Mouse (Mus musculus) intestine, embryonic 14.5 days (tissue): ENCODE results near the gene Fam19a3. TPM values are rescaled to one million over a fixed set of nuclear protein-coding genes. Genes with fewer than 3 reads are reported as not detected.

Experiments
- ATAC-seq: fragments of 200-750 bp; cut with Nextera tagmentation; replicated peaks from 2 replicates; pipeline ENCODE4 v1.8.0; 2017; ENCODE audit warnings: low read depth, moderate number of reproducible peaks, moderate TSS enrichment, moderate library complexity; ENCODE audit not compliant: low FRiP score, low TSS enrichment
- DNase-seq: peaks from one replicate; pipeline ENCODE4 v3.0.0-alpha.2; 2018; ENCODE audit warnings: low spot score
- H3K27ac ChIP-seq: fragments of 300-500 bp; sonication (generic); 2 replicates; pipeline ENCODE4 v1.5.1; 2014; ENCODE audit warnings: low read depth, mild to moderate bottlenecking, control low read depth
- H3K27me3 ChIP-seq: fragments of 300-500 bp; sonication (generic); replicated peaks from 2 replicates; pipeline ENCODE4 v1.6.1; 2014; ENCODE audit warnings: low read length, control low read depth; ENCODE audit not compliant: control insufficient read depth, insufficient read depth
- H3K36me3 ChIP-seq: fragments of 300-500 bp; sonication (generic); 2 replicates; pipeline ENCODE4 v1.6.1; 2014; ENCODE audit warnings: low read length, control low read depth; ENCODE audit not compliant: control insufficient read depth, insufficient read depth
- H3K4me1 ChIP-seq: fragments of 300-500 bp; sonication (generic); replicated peaks from 2 replicates; pipeline ENCODE4 v1.6.1; 2014; ENCODE audit warnings: low read length, control low read depth, mixed read lengths; ENCODE audit not compliant: control insufficient read depth, insufficient read depth
- H3K4me2 ChIP-seq: fragments of 300-500 bp; sonication (generic); 2 replicates; pipeline ENCODE4 v1.6.1; 2014; ENCODE audit warnings: low read length
- H3K4me3 ChIP-seq: fragments of 300-500 bp; sonication (generic); 2 replicates; pipeline ENCODE4 v1.5.1; 2014; ENCODE audit warnings: low read depth, low read length, control low read depth, mixed read lengths
- H3K9ac ChIP-seq: fragments of 300-500 bp; sonication (generic); 2 replicates; pipeline ENCODE4 v1.6.1; 2014; ENCODE audit warnings: mild to moderate bottlenecking, low read length
- H3K9me3 ChIP-seq: fragments of 300-500 bp; sonication (generic); 2 replicates; pipeline ENCODE4 v1.6.1; 2016; ENCODE audit warnings: low read length, control low read depth; ENCODE audit not compliant: control insufficient read depth
- WGBS: fragments of 180-500 bp; shearing (Covaris S2); extraction: QIAGEN DNeasy Blood & Tissue Kit; methylation state at CpG from one replicate; pipeline ENCODE4 v1.1.7; 2014; 5-methylcytosine and 5-hydroxymethylcytosine counted together
- polyA plus RNA-seq: library from polyadenylated mRNA; unstranded; fragments of >200 nt; fragmentation: Nextera tagmentation; extraction: Ambion mirVana; gene quantifications from 2 replicates; pipeline ENCODE4 v1.2.1, GENCODE M21; 2014

The Fam19a3 gene
- polyA plus RNA-seq, 1 experiment from 2014 or later, result 0.04 TPM

DNA sequence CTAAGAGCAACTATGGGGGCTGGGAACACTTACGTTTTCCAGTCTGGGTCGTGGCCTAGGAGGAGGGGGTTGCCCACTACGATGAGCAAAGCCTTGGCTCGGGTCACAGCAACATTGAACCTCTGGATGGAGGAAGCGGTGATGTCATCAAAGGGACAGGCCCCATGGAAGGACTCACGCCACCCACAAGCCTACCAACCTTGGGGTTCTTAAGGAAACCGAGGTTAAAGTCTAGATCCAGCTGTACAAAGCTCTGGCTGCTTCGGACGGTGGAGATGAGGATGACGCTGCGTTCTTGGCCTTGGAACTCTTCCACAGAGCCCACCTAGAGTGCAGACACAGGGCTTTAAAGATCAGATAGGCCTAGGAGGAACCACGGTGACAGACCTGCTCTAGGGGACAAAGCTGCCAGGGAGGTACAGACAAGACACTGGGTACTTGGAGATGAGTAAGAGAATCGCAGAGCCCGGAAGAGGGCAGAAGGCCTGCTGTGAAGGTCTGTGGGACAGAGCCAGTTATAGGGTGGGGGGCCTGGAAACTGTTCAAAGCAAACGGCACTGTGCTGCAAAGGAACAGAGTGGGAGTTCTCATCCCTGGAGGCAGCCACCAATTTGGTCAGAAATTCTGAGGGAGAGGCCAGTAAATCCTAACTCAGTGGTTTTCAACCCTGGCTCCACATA lies 14.2 kb upstream of the Fam19a3 start:
- 59% methylated on average over 15 of the region's 15 CpGs for WGBS

DNA sequence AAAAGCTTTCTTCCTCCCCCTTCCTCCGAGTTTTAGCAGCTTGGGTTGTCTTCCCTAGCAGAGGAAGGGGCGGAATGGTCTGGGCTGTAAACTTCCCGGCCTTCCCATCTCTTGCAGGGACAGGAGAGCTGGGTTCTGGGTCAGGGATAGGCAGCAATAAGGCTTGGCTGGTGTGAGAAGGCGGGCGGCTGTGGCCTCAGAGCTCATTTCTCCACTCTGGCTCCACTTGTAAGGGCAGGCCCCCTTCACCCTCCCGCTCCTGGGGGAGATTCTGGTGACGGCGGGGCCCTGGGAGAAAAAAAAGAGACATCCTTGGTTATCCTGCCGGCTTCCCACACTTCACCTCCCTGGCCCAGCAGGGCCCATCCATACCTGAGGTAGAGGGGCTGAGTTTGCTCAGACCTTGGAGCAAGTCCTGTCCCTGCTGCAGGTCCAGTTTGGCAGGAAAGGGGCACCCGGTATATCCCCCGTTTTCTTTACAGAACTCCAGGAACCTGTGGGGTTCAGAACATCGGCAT lies 13.4 kb upstream of the Fam19a3 start:
- no peak overlapping the region for H3K4me3 ChIP-seq
- peak overlapping the region; percentile 90 for H3K27ac ChIP-seq
- no peak for DNase-seq
- H3K27me3 ChIP-seq, result no peaks in the 10 kb centered on the region
- peaks cover 58% of the 10 kb centered on the region for H3K4me1 ChIP-seq
- WGBS, result 33% methylated on average over 12 of the region's 12 CpGs
- no peaks in the 10 kb centered on the region for H3K9me3 ChIP-seq
- H3K4me2 ChIP-seq, result peak overlapping the region; percentile 15; the same call in 1 of the 2 replicates
- peaks cover 70% of the 10 kb centered on the region for H3K36me3 ChIP-seq
- ATAC-seq, result no peak
- no peak overlapping the region for H3K9ac ChIP-seq

More for the DNA sequence above, 14.2 kb upstream of the Fam19a3 start:
- no peaks in the 10 kb centered on the region for H3K27me3 ChIP-seq
- H3K9ac ChIP-seq, result no peak overlapping the region
- no peak for ATAC-seq
- peaks cover 78% of the 10 kb centered on the region for H3K36me3 ChIP-seq
- H3K4me3 ChIP-seq, result no peak overlapping the region
- H3K27ac ChIP-seq, result peak overlapping the region; percentile 90
- no peak overlapping the region for H3K4me2 ChIP-seq
- no peaks in the 10 kb centered on the region for H3K9me3 ChIP-seq
- DNase-seq, result no peak
- peaks cover 51% of the 10 kb centered on the region for H3K4me1 ChIP-seq

- H3K9ac ChIP-seq, result no peak overlapping the region
- peak overlapping the region; percentile 90 for H3K27ac ChIP-seq
- H3K27me3 ChIP-seq, result no peaks in the 10 kb centered on the region
- peaks cover 63% of the 10 kb centered on the region for H3K4me1 ChIP-seq
- H3K36me3 ChIP-seq, result peaks cover 61% of the 10 kb centered on the region
- no peak overlapping the region for H3K4me3 ChIP-seq
- DNase-seq (peak; percentile 99), ATAC-seq (peak; percentile 84)
- no peaks in the 10 kb centered on the region for H3K9me3 ChIP-seq
- peak overlapping the region; percentile 34 for H3K4me2 ChIP-seq
- WGBS, result 43% methylated on average over 20 of the region's 20 CpGs
Measured at GRCm38 (mm10) chr3:104793871-104794828, 12.5 kb upstream of the Fam19a3 start.

- 56% methylated on average over 15 of the region's 15 CpGs for WGBS
- ATAC-seq, result no peak
- H3K4me1 ChIP-seq, result peaks cover 63% of the 10 kb centered on the region
- H3K4me2 ChIP-seq, result no peak overlapping the region
- no peaks in the 10 kb centered on the region for H3K27me3 ChIP-seq
- H3K4me3 ChIP-seq, result no peak overlapping the region
- H3K27ac ChIP-seq, result 0 out of 2 replicates have a peak overlapping the region, but pooled peaks have one; percentile 90
- no peaks in the 10 kb centered on the region for H3K9me3 ChIP-seq
- 0 out of 2 replicates have a peak overlapping the region, but pooled peaks have one; percentile 10 for H3K9ac ChIP-seq
- peaks cover 53% of the 10 kb centered on the region for H3K36me3 ChIP-seq
- DNase-seq, result no peak
Measured at GRCm38 (mm10) chr3:104792360-104793270, 11.0 kb upstream of the Fam19a3 start.

DNA sequence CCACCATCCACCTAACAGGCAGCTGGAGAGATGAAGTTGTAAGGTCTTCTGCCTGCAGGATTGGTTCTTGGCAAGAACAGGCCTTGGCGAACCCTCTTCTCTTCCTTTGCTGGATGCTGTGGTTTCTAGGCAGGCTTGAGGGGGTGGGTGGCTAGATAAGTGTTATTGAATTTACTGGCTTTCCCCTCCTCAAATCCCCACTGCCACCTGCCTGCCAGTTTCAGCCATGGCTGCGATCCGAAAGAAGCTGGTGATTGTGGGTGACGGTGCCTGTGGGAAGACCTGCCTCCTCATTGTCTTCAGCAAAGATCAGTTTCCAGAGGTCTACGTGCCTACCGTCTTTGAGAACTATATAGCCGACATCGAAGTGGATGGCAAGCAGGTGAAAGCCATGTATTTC lies 10.0 kb upstream of the Fam19a3 start:
- Histone ChIP-seq H3K27ac (0 out of 2 replicates have a peak overlapping the region, but pooled peaks have one; percentile 89), H3K27me3 (no peaks in the 10 kb centered on the region), H3K9ac (no peak overlapping the region), H3K4me3 (no peak overlapping the region), H3K9me3 (no peaks in the 10 kb centered on the region), H3K36me3 (peaks cover 43% of the 10 kb centered on the region), H3K4me1 (peaks cover 63% of the 10 kb centered on the region), H3K4me2 (peak overlapping the region; percentile 98; the same call in 1 of the 2 replicates)
- ATAC-seq (no peak), DNase-seq (no peak)
- 89% methylated on average over 8 of the region's 8 CpGs for WGBS

GRCm38 (mm10) chr3:104791017-104791416 lies 9.4 kb upstream of the Fam19a3 start:
- peak overlapping the region; percentile 78 for H3K9ac ChIP-seq
- ATAC-seq (no peak), DNase-seq (no peak)
- H3K27ac ChIP-seq, result peak overlapping the region; percentile 89
- H3K4me1 ChIP-seq, result peaks cover 62% of the 10 kb centered on the region
- peak overlapping the region; percentile 80 for H3K4me3 ChIP-seq
- H3K4me2 ChIP-seq, result peak overlapping the region; percentile 98
- no peaks in the 10 kb centered on the region for H3K9me3 ChIP-seq
- WGBS, result 16% methylated on average over 4 of the region's 4 CpGs
- peaks cover 37% of the 10 kb centered on the region for H3K36me3 ChIP-seq
- H3K27me3 ChIP-seq, result no peaks in the 10 kb centered on the region

- ATAC-seq (0 out of 2 replicates have a peak, but pooled peaks have one; percentile 7), DNase-seq (peak; percentile 71)
- no peaks in the 10 kb centered on the region for H3K9me3 ChIP-seq
- WGBS, result 13% methylated on average over 6 of the region's 6 CpGs
- H3K4me3 ChIP-seq, result peak overlapping the region; percentile 80
- no peaks in the 10 kb centered on the region for H3K27me3 ChIP-seq
- peak overlapping the region; percentile 78 for H3K9ac ChIP-seq
- peaks cover 32% of the 10 kb centered on the region for H3K36me3 ChIP-seq
- H3K4me2 ChIP-seq, result peak overlapping the region; percentile 98
- H3K27ac ChIP-seq, result peak overlapping the region; percentile 89
- peaks cover 57% of the 10 kb centered on the region for H3K4me1 ChIP-seq
Measured at GRCm38 (mm10) chr3:104790401-104790937, 8.8 kb upstream of the Fam19a3 start.
